Mouse (Mus musculus) cerebral cortex, adult 2 months (tissue): ENCODE measurements around the gene Stra6.

Experiments
- WGBS: fragments of 180-500 bp; shearing (Covaris S2); methylation state at CpG from one replicate; pipeline ENCODE4 v1.1.7; 2018; 5-methylcytosine and 5-hydroxymethylcytosine counted together

Gene Stra6

DNA sequence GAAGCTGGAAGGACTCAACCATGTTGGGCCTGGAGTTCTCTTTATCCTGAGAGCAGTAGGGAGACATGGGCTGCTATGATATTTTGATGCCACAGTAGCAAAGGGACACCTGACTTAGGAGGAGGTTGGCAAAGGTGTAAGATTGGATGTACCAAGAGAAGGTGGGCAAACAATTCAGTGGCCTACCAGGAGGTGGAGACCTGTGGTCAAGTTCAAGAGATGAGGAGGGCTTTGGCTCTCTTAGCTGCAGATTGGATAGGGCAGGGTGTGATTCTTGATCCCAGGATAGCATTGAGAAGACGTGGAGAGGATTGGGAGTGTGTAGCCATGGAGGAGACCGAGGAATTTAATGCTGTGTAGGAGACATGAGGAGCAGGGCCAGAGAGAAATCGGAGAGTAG lies 30.2 kb downstream of the Stra6 start:
- WGBS: 85% methylated on average over 3 of the region's 3 CpGs

DNA sequence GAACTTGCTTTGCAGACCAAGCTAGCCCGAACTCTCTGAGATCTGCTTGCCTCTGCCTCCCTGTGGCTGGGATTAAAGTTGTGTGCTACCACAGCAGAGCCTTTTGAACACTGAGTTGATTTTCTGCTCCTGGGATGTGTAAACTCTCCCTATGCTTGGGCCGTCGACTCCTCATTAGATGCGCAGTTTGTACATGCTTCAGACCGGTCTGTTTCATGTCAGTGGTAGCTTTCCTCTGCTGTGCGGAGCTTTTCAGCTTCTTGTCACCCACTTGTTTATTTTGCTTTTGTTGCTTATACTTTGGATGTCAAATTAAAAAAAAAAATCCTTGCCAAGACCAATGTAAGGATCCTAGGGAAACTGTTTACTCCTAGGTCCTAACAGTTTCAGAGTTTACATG lies 32.4 kb downstream of the Stra6 start:
- 73% methylated on average over 6 of the region's 6 CpGs for WGBS

DNA sequence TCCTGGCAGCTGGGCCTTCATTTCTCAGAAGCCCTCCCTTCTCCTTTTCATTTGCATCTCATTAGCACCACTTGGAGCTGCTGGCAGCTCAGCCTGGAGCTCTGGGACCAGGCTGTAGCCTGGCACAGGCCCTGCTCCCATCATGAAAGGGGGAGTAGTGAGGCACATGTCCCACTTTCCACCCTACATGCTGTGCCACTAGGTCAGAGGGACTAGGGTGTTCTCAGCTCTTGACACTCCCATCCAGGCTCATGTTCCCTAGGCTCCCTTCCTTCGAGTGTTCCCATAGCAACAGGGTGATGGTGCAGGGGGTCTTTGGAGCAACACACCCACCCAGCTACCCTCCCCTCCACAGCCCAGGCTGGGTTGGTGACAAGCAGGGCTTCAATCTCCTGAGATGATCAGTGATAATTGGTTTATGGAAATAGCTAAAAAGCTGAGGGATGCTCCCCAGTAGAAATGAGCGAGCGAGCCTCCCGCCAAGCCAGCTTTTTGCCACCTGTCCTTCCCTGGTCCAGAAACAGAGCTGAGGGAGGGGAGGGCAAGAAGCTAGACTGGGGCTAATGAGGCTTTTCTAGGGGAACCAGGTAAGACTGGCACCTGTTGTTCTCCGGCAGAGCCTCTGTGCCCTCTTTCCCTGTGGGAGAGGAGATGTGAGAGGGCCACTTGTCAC lies 33.2 kb downstream of the Stra6 start:
- WGBS: 55% methylated on average over 5 of the region's 5 CpGs

DNA sequence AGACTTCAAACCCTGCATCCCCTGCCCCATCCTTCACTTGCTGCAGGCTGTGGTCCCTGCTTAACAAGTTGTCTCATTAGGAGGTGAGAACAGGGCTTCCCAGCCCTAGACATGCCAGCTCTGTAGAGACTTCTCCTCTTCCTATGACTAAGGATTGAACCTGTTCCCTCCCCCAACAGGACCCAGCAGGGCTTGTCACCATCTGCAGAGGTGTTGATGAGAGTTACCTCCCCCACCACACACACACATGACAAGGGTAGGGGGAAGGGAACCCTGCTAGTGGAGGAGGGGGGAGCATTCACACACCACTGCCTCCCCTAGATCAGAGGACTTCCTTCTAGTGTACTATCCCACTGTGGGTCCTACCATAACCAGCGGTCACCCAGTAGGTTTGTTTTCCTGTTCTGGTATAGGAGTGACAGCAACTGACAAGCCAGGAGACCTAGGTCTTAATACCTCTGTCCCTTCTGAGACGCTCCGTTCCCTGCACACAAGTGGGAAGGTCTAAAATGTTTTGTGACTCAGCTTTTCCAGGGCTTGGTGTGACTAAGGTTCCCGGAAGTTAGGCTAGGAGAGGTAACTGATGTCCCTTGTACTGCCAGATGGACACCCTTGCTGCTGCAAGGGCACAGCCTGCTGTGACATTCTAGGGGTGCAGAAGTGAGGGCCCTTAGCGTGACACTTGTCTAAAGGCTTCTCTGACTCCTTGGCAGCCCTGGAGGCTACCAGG lies 36.4 kb downstream of the Stra6 start:
- 76% methylated on average over 5 of the region's 5 CpGs for WGBS

DNA sequence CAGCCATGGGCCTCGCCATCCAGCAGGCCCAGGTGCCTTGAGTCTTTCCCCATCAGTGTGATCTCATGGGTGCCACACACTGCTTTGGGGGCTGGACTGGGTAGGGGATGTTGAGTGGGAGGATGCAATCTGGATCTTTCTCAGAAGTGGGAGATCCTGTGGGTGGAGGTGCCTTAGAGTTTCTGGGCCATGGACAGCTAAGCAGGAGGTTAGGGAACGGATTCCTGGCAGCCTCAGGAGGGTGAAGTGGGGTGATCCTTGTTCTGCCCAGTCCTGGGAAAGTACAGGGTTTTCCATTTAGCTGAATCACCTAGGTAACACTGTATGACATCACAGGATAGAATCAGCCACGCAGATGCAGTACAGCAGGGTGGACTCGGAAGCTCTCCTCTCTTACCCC lies 38.4 kb downstream of the Stra6 start:
- 42% methylated on average over 4 of the region's 4 CpGs for WGBS

DNA sequence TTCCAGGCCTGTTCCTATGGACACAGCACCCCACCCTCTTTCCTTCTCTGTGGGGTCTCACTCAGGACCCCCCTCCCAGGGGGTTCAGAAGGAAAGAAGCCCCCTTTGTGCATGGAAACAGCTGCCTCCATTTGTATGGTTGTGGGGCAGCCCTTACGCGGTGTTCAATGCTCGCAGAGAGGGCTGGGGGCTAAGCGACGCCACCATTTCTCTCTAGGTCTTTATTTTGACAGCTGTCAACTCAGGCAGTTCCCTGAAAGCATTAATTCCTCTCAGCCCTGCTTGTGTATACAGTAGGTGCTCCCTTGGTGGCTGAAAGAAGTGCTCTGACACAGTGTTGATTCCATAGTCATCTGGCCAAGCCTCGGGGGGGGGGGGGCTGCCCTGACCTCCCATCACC lies 40.1 kb downstream of the Stra6 start:
- 70% methylated on average over 6 of the region's 6 CpGs for WGBS

DNA sequence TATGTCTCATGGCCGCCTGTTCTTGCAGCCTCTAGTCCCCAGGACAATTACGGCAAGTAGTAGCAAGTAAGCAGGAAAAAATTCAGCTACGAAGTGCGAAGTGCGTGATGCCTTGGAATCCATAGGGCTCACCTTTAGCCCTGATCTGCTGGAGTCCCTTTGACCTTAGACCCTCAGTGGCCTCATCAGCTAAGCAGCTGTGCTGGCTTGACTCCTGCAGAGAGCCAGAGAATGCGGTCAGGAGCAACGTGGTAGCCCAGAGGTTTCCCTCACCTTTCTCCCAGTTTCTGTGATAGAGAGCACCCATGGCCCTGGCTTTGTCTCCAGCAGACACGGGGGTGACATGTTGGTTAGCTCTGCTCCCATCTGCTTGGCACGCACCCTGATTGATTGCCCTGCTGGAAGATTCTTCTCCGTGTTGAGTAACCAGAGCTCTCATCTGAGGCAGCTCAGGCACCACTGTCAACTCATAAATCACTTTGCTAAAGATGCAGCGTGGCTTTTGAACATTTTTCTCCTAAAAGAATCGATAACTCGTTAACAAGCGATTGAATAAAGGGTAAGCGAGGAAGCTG lies 42.1 kb downstream of the Stra6 start:
- 86% methylated on average over 15 of the region's 15 CpGs for WGBS

DNA sequence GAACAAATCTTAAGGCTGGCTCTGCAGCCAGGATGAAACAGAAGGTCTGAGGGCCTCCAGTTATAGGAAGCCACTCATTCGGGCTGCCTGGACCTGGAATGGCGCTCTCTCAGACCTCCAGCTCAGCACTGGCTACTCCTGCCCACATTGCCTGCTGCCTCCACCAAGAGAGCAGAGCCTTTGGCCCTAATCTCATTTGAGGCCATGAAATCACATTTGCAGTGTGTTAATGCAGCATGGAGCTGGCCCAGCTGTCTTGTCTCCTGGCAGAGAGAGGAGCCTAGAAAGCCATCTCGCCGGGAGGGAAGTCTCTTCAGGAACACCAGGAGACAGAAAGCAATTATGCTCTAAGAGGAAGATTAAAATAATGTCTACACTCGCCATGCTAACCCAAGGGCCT lies 43.9 kb downstream of the Stra6 start:
- WGBS: 54% methylated on average over 5 of the region's 5 CpGs

DNA sequence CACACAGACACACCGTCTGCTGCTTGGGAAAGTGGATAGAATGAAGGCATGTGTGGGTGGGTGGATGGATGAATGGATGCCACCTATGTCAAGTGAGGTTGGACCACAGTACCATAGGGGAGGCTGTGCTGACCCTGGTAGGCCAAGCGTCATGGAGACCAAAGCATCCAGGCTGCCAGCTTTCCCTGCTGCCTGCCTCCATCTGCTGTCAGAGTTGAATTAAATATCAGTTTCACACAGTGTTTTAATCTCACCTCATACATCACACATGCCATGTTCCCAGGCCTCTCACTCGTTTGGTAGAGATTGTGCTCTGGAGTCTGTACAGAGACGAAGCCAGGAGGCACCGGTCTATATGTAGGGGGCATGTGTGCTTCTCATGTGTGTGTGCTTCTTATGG lies 47.2 kb downstream of the Stra6 start:
- 55% methylated on average over 5 of the region's 5 CpGs for WGBS

DNA sequence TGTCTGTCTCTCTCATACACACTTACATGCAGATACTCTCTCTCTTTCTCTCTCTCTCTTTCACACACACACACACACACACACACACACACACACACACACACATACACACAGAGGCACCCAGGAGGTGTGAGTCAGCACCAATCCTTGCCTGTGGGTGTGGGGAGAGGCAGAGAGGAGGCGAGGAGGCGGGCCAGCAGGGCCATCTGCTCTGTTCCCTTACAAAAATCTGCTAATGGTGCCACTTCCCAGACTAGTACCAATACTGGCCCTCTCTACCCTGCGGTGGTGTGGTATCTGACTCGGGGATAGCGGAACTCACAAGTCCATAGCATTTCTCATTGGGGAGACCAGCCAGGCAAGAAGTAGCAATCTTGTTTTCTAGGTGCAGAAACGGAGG lies 47.8 kb downstream of the Stra6 start:
- WGBS: 36% methylated on average over 6 of the region's 6 CpGs

DNA sequence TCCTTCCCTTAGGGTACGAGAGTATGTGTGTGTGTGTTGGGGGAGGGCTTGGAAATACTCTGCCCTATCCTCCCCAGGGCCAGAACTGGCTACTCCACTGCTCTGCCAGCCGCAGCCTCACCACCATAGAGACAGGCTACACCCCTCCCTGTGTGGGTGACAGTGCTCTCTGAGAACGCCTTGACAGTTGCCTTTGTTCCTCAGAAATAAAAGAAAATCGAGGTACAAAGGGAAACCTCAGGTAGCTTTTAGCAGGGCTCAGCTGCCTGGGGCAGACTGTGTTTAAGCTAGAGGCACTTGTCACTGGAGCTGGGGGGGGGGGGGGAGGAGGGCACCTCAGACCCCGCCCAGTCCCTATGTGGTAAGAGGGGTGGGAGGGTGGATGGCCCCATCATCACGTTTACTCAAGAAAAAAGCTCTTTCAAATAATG lies 48.7 kb downstream of the Stra6 start:
- WGBS: 26% methylated on average over 6 of the region's 6 CpGs

DNA sequence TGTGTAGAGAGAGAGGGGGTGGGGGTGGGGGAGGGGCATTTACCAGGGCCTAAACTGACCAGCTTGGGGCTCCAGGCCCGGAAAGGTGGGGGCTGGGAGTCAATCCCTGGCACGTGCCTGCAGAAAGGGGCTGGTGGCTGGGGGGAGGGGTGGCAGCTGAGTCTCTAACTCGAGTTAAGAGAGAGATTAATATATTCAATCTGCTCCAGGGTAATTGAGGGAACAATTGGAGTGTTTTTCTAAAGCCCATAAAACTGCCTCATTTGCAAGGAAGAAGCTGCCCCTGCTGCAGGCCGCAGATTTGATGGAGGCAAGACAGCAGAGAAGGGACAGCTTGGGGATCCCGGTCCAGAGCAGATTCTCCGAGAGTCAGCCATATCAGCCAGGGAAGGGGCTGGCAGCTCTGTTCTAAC lies 49.3 kb downstream of the Stra6 start:
- 30% methylated on average over 6 of the region's 6 CpGs for WGBS

DNA sequence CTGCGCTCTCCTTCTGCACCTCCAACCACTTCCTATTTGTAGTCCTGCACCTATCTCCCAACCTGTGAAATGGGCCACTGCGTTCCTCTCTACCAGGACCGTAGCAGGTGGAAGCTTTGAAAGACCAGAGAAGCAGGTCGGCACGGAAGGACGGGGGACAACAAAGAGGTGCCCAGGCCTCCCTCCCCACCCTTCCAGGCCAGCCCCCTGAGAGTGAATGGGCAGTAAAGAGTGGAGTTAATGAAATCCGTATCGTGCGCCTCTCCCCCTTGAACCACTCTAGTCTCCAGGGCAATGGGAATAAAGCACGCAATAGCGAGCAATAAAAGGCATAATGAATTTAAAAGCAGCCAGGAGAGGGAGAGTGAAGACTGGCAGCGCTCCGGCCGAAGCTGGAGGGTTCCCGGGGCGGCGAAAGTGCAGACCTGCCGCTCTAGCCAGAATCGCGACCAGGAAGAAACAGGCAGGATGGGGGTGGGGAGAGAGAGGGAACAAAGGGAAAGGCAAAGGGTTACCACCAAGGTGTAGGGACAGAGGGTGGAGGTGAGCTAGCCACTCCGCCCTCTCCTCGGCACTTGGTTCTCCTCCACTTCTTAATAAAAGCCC lies 49.8 kb downstream of the Stra6 start:
- 48% methylated on average over 22 of the region's 22 CpGs for WGBS

DNA sequence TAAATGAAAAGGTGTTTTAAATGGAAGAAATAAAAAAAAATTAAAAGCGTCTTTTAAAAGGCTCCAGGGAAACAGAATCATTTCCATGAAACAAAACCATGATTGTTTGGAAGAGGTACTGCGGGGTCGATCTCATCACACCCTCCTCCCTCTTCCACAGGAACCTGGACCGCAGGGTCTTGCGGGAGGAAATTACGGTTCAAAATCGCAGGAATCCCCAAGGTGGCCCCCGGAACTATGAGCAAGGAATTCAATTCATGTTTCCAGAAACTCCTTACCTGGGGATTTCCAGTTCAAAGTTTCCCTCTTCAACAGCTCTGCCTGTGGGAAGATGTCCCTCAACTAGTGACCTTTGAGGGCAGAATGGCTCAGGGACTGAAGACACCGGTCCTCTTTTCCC lies 50.4 kb downstream of the Stra6 start:
- 51% methylated on average over 9 of the region's 9 CpGs for WGBS

DNA sequence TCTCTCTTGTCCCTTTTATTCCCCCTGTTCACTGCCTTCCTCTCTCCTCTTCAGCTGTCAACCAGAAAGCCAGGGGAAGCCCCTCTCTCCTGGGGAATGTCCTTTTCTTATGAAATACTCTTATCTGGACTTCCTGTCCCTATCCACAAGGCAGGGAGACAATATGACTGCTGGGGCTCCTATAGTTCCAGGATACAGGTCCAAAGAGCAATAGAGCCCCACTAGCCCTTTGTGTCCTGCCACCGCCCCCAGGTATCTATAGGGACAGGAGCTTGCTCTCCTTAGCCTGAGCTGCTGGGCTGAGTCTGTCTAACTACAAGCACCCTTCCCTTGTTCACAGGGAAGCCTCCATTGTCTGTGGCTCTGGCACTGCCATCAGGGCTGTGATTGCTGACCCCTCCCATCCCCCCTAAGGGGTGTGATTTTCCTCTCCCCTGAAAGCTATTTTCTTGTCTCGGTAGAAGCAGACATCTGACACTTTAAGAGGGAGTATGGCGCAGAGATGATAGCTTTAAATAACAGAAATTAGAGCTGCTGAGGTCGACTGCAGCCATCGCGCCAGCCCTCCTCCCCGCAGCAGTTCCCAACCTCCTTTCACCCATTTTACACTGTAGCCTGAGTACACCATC lies 51.8 kb downstream of the Stra6 start:
- 67% methylated on average over 7 of the region's 7 CpGs for WGBS

DNA sequence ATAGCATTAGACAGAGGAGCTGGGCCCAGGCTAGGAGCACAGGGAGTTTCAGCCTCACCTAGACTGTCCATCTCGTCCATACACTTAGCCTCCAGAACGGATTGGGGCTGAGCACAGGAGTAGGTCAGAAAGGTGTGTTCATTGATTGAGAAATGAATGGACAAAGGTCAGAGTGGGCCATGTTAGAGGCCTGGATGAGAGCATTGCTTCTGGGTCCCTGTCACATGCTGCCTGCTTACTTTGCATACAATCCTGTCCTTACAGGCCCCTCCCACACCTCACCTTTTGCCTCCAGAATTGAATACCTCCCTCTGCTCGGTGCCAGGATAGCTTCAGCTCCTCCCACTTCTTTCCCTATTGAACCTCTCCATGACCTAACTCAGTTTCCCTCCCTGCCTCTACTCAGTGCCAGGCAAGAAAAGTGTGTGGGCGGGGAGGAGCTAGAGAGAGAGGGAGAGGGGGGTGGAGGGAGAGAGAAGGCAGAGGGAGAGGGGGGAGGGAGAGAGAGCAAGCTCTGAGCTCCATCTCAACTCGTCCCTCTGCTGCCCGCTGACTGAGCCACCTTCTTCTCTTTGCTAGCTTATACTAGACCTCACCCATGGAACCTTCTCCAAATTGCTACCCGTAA lies 52.5 kb downstream of the Stra6 start:
- WGBS: 72% methylated on average over 7 of the region's 7 CpGs

DNA sequence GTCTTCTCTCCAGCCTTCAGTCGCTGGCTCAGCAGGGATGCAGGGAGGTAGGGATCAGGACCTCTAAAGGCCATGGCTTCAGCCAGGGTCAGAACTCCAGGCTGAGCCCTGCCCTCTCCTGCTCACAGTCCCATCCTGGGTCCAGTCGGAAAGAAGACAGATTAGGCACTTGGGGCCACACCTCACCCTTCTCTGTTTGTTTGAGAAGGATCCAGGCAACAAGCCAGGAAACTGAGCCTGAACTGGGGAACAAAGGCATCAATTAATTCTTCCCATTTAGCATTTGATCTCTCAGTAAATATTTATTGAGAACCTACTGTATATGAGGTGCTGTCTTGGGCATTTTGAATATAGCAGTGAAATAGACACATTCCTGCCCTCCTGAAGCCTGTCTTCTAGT lies 55.1 kb downstream of the Stra6 start, which contains the start of gene Ccdc33:
Gene Ccdc33 (minus strand): TSS at position 153 of the 400 bp plus-strand sequence.
- 56% methylated on average over 2 of the region's 2 CpGs for WGBS

DNA sequence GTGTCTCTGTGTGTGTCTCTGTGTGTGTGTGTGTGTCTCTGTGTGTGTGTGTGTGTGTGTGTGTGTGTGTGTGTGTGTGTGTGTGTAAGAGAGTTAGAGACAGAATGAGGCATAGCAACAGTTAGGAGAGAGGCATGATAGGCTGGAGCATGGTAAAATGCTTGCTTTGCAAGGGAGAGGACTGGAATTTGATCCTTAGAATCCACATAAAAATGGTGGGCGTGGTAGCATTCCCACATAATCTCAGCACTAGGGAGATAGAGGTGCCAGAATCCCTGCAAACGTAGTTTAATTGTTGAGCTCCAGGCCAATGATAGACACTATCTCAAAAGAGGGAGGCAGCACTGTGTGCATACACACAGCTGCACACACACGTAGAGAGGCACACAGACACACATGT lies 61.5 kb downstream of the Stra6 start:
- WGBS: 63% methylated on average over 3 of the region's 3 CpGs

DNA sequence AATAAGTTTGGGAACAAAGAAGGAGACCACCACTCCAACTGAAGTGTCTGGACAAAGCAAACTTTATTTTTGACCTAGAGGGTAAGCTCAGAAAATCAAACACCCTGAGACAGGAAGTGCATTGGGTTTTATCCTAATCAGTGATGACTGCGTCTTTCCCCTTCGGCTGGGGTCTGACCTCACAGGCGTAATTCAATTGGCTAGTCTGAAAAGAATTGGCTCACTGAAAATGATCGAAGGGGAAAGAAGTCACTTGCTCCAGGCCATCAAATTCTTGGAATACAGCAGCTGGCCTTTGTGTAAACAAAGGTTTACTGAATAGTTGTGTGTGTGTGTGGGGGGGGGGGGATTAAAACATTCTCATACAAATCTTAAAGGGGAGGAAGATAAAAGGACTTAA lies 62.2 kb downstream of the Stra6 start:
- WGBS: 68% methylated on average over 4 of the region's 4 CpGs

DNA sequence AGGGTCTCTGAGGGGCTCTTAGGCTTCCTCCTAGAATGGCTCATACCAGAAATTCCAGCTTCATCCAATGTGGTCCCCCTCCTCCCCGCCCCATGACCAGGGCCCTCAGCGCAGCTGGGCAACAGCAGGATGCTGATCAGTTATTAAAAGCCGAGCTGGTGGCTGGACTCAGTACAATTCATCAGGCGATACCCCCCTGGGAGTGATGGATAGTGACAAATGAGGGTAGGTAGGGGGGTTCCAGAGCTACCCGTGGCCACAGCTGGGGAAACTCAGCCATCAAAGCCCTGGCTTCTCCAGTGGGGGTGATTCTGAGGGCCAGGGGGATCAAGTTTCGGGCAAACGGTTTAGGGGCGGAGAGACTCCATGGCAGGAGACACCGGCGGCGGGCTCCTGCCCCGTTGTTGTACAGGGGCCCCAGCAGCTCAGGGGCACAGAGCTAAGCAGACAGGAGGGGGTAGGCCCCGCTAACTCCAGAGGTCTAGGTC lies 65.4 kb downstream of the Stra6 start:
- 58% methylated on average over 13 of the region's 13 CpGs for WGBS

DNA sequence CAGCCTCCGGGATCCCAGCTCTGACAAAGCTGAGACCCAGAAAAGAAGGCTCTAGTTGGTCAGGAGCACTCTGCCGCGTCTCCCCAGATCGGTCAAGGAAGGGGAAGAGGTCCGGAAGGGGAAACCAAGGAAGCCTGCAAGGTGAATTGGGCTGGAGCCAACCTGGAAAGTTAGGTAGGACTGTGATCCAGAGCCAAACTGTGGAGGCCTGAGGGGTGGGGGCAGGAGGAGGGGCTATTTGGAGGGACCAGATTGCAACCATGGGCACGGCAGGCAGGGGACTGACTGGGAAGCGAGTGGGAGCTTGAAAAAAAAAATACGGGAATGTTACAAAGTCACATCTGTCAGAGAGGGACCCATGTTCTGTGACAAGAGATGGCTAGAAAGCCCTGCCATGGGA lies 65.9 kb downstream of the Stra6 start:
- WGBS: 59% methylated on average over 8 of the region's 8 CpGs

DNA sequence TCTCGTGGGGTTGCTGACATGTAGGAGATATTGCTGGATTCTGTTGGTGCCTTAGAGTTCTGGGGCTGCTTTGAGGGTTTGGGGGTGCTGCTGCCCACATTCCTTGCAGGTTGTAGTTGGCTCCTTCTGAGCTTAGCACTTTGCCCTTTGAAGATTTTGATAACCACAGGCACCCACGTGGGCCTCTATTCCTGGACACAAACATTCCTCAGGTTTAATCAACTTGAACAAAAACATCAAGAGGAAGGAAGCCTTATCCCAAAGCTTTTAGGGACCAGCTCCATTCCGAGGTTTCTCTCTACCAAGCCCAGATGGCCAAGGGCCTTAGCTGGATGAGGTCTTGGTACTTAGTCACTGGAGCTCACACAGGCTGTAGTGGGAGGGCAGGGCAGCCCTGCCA lies 67.3 kb downstream of the Stra6 start:
- WGBS: 64% methylated on average over 3 of the region's 3 CpGs
